Mouse (Mus musculus) spleen, embryonic (tissue): Measurements from ENCODE around the gene Srrm4.

Experiments
- CTCF ChIA-PET: fragments of 350-600 bp; sonication (Branson Sonifier 250); formaldehyde crosslinking; loops from one replicate; lab custom pipeline; 2022; lab: Charles Lee

Gene Srrm4

DNA sequence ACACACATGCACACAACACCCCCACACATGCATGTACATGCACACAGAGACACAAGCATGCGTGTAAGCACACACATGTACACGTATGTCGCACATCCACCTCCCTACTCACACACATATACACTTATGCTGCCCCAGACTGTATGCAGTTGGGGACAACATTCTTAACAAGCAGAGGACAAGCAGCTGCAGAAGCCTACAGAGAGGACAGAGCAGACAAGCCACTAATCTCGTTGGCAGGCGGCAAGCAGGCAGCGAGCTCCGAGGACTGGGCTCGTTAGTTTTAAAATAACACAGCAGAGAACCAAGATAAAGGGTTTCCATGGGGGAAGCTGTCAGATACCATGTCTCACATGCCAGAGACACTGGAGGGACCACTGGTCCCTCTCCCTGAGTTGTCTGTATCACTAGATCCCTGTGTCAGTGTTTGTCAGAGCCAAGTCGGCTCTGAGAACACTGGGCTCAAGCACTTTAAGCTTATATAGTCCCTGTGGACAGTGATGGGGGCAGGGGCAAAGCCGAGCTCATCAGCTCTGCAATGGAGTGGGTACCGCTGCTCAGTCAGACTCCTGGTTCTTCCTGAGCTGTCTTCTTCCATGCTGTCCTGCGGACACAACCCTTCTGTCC is 99.7 kb downstream of the Srrm4 start:
- CTCF ChIA-PET, result interaction anchor here (0.6 kb wide), 1 partner anchor 171 kb away, joined by 6 read pairs; no protein-coding TSS in a partner anchor

DNA sequence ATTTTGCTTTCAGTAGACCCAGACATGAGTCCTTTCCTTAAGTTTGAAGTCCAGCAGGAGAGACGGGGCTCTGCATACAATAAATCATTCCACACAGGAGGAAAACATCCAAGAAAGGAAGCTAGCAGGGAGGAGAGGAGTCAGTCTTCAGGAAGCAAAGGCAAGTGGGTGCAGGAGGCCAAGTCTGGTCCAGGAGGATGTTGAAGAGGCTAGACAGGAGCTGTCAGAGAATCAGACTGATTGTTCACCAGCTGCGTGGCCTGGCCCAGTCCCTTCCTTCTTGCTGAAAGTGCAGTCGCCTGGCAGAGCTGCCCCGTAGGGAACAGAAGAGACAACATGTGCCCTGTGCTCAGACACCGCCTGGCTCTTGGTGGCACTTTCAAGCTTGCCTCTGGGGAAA is 100.8 kb downstream of the Srrm4 start:
- CTCF ChIA-PET, result no interaction called here

DNA sequence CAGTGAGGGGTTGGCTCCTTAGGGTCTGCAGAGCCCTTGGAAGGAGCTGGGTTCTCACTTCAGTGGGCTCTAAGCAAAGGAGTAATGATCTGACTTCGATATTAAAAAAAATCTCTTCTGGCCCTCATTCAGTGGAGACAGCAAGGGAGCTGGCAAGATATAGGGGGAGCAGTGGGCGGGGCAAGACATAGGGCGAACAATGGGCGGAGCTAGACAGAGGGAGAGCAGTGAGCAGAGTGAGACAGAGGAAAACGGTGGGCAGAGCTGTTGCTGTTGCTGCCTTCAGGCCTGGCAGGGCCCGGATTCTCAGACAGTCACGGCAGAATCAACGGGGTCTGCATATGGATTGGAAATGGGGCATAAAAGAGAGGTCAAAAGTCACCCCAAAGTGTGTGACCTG is 102.0 kb downstream of the Srrm4 start:
- CTCF ChIA-PET, result no interaction called here

DNA sequence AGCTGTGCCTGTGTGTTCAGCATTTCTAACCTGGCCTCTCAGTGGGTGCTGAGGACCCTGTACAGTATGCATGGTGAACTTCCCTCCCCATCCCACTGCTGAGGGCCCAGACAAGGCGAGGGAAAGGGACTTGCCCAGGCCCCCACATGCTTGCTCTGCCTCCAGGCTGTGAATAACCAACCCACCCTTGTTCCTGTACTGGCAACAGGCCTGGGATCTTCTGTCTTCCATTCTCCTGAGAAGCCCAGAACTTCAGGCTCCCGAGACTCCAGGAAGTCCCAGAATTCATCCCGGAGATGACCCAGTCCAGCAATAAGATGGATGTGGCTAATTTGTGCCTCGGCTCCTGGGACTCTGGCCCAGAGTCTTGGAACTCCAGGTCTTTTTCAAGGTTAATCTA is 105.5 kb downstream of the Srrm4 start:
- CTCF ChIA-PET, result no interaction called here

DNA sequence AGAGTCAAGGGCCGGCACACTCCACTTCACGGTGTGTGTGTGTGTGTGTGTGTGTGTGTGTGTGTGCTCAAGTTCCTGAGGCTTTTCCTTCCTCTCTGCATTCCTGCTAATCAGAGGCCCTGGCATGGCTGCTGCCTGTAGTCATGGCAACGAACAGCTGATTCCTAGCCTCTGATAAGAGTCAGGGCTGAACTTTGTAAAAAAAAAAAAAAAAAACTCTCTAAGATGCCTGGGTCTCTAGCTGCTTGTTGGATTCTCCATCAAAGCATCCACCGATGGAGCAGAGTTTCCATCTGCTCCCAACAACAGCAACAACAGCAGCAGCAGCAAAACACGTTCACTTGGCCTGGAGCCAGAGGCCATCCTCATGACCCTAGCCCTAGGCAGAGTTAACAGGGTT is 106.5 kb downstream of the Srrm4 start:
- CTCF ChIA-PET, result no interaction called here

DNA sequence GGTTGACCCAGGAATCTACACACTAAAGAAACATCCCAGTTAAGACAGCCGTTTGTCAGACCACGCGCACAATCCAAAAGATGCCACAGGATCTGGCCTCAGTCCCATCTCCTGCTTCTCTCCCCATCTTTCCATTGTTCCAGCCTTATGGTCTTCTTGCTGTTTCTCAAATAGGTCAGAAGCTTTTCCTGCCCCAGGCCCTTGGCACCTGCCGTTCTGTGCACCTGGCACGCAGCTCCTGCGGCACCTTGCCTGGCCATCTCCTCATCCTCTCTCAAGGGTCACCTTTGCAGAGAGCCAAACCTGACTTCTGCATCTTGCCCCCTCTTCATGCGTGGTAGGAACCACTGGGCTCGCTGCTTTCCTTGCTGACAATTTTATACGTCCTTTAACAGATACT is 107.4 kb downstream of the Srrm4 start:
- CTCF ChIA-PET, result no interaction called here

DNA sequence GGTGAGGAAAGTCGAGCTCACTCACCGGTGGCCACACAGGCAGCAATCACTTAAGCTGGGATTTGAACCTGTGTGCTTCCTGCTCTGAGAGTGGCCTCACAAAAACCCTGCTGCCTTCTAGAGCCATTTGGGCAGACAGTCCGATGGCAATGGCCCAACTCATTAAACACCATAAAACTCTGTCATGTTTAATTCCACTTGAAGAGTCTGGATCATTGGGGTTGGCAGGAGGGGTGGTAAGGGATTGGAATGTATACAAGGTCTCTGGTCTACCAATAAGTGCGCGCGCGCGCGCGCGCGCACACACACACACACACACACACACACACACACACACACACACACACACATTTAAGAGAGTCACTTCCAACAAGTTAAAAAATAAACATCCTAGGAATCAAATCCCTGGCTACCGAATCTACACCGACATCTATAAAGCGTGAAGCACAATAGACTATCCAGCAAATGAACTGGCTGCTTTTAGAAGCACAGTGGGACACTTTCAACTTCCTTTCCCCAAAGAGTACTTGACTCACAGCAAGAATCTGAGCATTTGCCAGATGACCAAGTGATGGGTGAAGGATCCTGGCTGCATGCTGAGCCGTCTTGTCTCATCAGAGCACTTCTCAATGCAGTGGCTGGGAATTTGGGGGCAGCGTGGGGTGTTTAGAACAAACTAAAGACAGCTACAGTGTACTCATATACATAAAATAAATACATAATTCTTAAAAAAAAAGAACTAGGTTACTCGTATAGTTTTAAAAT is 112.8 kb downstream of the Srrm4 start:
- CTCF ChIA-PET, result interaction anchor here (0.6 kb wide), 1 partner anchor 386 kb away, joined by 6 read pairs; no protein-coding TSS in a partner anchor

DNA sequence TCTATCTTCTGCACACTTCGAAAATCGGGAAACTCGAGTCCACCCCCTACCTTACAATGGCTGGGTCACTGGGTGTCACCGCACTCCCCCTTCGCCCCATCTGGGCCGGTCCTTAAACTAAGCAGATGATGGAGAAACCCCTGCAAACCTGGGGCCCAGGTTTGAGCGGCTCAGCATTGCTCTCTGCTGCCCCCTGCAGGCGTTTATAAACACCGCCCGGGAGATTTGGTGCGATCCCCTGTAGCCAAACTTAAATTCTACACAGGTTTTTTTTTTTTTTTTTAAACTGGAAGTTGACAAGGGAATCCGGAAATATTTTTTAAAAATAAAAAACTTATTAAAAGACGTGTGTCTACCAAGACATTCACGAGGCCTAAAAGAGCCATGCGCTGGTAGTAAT is 115.6 kb downstream of the Srrm4 start:
- CTCF ChIA-PET, result no interaction called here

DNA sequence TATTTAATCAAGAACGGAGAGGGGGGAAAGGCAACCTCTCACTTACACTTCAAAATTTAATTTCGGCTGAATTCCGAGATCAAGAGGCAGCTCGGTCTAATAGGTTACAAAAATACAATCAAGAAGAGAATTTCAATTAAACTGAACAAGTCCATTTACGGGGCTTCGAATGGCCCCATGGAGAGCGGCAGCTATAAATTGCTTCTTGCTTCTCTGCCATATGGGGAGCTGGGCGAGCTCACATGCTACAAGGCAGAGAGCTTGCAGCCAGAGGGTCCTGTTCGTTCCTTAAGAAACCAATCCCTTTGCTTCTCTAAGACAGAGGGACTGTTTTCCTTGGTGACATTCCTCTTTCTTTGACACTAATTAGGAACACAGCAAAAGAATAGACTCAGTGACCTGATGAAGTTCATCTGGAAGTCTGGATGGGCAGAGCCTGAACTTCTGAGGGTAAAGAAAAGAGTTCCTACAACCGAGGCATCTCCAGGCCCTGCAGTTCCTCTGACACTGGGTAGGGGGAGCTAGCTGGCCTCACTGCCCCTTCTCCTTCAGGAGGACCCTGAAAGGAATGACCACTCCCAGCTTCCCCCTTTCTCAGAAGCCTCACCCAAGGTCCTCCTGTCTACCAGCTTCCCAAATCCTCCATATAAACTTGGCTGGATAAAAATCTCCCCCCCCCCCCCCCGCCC is 130.1 kb downstream of the Srrm4 start:
- CTCF ChIA-PET, result no interaction called here

DNA sequence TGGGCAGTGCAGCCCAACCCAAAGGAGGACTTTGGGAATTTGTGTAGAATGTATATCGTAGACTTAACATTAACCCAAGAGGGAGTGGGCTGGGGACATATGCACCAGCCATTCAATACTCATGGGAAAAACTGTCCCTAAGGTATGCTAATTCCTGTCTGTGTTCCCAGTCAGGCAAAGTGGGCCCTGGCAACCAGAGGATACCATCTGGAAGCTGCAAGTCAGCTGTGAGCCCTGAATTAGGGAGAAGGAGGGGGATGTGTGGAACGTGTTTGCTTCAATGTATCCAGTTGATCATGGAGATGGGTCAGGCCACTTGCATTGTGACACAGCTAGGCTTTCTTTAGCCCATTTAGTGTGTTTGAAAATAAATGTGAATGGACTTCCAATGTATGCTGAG is 131.6 kb downstream of the Srrm4 start:
- CTCF ChIA-PET, result no interaction called here

DNA sequence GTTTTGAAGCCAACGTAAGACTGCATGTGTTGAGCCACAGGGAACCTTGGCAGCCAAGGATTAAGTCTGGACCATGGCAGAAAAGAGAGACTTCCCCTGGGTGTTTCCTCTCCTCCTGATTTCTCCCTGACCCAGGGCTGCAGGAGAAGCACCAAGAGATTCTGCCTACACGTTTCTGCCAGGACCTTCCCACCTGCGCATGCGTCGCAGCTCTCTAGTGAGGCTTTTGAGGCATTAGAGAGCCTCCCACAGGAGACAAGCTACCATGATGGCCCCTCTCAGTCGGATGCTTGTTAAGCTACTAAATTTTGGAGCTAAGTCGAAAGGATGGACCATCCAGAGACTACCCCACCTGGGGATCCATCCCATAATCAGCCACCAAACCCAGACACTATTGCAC is 133.8 kb downstream of the Srrm4 start:
- CTCF ChIA-PET, result no interaction called here

DNA sequence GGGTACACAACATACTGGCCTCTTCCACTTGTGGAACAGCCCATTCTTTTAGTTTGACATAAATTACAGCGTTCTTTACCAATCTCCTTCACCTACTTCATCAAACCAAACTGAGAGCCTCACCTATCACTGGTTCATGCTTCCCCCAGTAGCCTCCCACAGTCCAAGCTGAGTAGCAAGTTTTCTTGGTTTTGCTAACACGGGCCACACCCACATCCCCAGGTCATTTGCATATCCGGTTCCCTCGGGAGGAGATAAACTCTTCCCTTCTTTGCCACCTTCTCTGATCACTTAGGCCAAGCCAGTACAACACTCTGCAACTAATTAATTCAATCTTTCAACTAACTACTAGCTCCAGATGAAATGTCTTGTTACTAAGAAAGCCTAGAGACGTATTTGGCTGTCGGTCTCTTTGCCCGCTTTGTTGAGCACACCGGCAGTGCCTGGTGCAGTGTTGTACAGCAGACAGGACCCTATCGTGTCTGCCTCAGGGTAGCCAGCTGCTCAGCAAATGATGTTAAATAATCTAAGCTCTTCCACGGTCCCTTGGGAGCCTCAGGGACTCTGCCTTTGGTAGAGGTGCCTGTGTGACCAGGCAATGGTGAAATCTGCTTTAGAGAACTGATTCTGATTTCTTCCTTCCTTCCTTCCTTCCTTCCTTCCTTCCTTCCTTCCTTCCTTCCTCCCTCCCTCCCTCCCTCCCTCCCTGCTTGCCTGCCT is 134.7 kb downstream of the Srrm4 start:
- CTCF ChIA-PET, result no interaction called here

DNA sequence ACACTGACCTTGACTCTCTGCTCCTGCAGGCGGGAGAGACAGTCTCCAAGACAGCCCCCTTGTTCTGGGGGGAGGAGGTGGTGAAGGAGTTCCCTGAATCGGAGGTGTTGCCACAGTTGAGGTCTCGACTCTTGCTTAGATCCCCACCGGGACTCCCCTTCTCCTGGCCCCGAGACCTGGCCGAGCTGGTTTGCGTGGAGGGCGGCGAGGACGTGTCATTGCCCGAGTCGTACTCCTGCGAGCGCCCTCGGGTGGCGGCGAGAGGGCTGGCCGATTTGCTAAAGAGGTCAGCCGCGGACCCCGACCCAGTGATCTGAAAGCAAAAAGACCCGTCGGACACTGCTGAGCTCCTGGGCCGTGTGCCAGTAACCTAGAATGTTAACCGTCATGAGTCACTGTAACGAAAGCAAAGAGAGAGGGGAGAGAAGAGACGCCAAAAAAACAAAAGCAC is 138.2 kb downstream of the Srrm4 start:
- CTCF ChIA-PET, result no interaction called here

DNA sequence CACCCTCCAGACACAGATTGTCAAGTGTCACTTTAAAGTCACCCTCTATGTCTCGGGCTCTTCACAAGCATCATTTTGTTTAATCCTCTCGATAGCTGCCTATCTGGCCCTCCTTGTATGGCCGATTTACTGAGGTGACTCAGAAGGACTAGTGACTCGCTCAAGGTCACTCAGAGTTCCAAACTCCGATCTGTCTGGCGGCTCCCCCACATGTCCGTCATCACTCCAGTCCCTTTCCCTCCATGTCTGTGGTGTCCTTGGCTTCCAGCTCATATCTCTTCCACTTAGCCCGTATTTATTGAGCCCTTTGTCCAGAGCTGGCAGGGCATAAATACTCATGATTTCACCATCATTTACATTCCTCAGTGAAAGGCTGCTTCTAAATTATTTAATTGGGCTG is 140.7 kb downstream of the Srrm4 start:
- CTCF ChIA-PET, result no interaction called here

DNA sequence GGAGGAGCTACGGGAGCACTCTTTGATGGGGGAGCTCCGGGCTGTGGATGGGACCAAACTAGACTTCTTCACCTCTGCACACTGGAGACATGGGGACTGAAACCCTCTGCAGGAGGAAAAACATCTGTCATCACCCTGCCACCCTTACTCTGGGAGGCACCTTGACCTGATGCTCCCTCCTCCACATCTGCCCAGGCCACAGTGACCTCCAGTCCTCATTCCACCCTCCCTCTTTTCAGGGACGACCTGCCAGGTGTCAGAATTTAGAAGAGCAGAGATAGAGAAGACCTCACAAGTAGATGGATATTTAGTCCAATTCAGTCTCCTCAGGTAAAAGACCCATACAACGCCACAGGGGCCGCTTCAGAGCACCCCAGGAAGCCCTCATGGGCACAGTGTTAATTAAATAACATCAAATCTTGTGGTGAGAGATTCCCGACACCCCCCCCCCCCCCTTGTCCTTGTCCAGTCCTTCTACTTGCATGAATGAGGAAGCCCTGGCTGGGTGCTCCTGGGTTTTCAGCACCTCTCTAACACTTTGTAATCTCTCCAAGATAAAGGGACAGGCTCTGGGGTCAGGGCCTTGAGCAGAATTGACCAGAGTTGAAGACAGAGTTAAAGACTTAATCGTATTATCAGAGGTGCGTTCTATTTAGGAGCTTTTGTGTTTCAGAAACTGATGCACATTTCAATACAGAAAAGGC is 141.9 kb downstream of the Srrm4 start:
- CTCF ChIA-PET, result no interaction called here

DNA sequence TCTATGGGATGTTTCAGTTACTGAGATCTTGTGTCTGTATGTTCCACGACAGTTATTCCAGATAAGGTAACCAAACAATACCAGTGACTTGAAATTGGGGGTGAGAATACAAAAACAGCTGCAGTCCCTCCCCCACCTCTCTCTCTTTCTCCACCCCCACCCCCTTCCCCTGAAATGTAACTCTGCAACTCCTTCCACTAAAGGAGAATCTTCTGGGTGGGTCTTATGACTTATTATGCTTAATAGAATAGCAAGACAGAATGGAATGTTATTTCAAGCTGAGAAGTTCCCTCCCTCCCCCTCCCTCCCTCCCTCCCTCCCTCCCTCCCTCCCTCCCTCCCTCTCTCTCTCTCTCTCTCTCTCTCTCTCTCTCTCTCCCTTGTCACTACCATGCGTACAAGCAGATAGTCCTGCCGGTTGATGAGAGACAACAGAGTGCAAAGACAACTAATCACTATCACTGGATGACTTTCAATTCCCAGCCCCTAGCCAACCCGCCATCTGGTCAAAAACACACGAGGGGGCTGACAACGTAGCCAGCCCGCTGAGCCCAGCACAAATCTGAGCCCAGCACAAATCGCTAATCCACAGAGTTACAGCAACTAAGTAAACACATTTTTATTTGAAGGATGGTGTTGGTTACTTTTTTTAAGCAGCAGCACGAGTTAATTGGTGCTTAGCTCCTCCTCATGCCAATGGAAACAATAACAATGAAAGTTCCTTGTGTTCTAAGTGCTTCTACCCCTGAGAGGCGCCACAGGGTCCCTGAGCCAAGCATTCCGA is 143.0 kb downstream of the Srrm4 start:
- CTCF ChIA-PET, result no interaction called here

DNA sequence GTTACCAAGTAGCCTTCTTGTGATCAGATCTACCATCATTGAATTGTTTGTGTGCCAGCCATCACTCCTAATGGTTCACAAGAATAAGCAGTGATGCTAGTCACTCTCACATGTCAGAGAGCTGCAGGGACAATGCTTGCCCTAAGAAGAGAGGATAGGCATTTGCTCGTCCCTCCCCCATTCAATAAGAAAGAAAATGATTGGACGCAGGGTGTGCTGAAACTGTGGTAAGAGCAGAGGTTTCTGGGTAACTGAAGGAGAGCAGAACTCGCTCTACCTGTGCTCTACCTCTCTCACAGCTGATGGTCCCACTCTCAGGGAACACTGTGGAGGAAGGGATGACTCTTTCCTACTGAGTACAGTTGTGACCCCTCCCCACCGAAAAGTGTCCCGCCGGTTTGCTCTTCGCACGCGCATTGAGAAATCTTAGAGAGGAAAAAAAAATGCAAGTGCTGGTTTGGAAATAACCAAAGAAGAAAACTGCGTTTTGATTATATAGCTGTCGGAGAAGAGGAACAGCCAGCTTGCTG is 143.7 kb downstream of the Srrm4 start:
- CTCF ChIA-PET, result no interaction called here

DNA sequence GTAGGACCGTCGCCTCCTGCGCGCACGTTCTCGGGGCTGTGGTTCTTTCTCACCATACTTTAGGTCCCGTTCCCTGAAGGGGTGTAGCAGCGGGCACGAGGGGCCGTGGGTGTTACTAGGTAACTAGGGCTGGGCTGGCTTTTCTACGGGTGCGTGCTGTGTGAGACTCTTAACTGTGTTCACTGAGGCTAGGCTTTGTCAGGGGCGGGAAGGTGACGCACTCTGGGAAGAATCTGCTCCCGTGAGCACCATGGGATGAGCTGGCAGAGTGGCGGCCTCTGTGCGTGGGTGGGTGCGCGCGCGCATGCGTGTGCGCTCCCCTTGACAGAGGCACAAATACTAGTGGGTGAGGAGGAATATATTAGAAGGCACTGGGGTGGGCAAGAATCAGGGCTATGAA is 145.1 kb downstream of the Srrm4 start:
- CTCF ChIA-PET, result no interaction called here

DNA sequence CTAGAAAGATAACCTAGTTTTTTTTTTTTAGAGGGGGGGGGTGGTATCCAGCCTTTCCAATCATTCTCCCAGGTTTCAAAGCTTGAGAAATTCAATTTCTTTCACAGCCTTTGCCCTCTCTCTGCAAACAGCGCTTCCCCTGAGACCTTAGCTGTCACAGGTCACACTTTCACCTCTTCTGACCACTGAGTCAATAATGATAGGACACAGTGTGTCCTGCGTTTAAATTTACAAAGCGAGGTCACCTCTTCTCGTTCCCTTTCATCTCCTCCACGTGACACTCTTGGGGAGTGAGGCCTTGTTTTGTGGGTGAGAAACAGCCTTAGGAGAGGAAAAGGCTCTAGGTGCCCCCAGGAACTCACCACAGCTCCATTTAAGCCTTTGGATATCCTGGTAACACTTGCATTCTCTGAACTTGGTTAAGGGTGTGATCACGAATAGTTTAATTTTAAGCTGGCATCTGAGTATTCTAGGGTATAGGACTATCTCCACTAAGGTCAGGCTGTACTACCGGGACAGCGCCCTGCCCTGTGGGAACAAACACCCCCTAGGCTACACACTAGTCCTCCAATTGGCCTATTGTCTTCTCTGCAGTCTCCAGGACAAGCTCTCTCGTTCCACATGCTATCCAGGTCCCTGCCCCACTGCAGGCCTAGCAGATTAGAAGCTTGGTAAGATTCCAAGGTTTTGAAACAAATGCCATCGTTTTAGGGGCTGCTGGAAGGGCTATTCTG is 145.8 kb downstream of the Srrm4 start:
- CTCF ChIA-PET, result no interaction called here

DNA sequence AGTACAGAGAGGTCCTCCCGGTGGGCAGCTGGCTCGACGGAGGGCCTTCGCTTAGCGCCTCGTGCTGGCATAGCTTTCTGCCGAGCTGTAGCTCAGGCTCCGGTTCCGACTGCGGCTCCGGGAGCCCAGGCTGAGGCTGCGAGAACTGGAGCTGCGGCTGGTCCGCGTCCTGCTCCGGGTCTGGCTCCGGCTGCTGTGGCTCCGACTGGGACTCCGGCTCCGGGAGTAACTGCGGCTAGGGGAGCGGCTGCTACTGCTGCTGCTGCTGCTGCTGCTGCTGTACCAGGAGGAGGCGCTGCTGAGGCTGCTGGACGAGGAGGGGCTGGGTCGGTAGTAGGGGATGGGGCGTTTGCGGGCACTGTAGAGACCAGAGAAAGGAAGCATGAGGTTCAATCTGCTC is 147.1 kb downstream of the Srrm4 start:
- CTCF ChIA-PET, result no interaction called here
